Mouse (Mus musculus) layer of hippocampus, adult 2 months (tissue): Measurements from ENCODE around the gene 1700030J22Rik. TPM values are rescaled to one million over a fixed set of nuclear protein-coding genes. Genes with fewer than 3 reads are reported as not detected.

Experiments
- DNase-seq, 2 experiments: peaks; one replicate each; pipeline ENCODE4 v3.0.0; 2022; ENCODE audit warnings: low spot score in 2 of 2
- H3K27ac ChIP-seq: fragments of 200-600 bp; 2 replicates; pipeline ENCODE4 v1.8.1; 2022
- H3K4me3 ChIP-seq: fragments of 200-600 bp; 2 replicates; pipeline ENCODE4 v1.8.1; 2022; ENCODE audit warnings: mild to moderate bottlenecking
- CTCF ChIP-seq: fragments of 200-600 bp; conservative IDR thresholded peaks from 2 replicates; pipeline ENCODE4 v1.8.1; 2022; ENCODE audit warnings: antibody characterized with exemption, mild to moderate bottlenecking, moderate library complexity
- total RNA-seq, 2 experiments: library from RNA; stranded (reverse); gene quantifications; 2 replicates each; pipeline ENCODE4 v1.2.3; 2021

The 1700030J22Rik gene
- total RNA-seq, 2 experiments from 2014 or later, result 6.9 to 7.5 TPM

DNA sequence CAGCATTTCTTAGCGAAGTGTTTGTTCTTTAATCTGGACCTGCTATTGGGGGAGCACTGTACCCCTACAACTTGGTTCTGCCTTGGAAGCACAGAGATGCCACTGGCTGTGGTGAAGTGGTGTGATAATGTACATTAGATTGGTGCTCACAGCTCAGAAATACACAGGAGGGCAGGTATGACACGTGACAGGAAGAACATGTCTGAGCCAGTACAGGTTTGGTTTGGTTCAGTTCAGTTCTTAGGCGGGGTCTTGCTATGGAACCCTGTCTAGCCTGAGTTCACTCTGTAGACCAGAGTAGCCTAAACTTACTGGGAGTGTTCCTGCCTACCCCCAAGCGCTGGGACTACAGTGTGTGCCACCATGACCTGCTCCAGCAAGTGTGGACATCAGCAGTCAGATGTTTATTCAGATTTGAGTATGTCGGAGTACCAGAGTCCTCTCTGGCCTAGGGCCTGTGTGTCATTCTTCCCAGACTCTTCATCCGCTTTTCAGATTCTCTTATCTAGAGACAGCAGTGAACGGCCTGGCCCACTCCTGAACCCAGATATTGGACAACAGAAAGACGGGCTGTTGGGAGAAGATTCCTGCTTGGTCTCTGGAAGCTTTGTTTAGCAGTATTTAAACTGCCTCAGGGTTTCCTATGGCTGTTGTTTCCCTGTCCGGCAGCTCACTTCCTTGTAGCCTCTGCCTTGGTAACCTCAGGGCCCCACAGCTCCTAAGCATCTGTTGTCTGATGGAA lies 33.4 kb downstream of the 1700030J22Rik start:
- no peak overlapping the region for H3K4me3 ChIP-seq
- no peak for TF ChIP-seq CTCF
- DNase-seq, result no peak
- peak overlapping the region; percentile 68; the same call in 1 of the 2 replicates for H3K27ac ChIP-seq

DNA sequence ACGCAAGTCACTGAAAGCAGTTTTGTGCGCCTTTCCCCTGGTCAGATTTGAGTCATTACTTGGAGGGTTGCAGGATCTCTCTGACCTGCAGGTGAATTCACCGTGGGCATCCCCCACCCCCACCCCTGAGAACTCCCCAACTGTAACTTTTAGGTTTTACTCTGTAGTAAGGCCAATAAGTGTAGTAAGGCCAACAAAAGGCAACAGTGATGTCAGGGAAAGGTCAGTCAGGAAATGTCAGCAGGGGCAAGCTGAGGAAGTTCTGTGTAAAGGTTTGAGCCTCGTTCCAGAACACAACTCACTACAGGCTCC lies 34.4 kb downstream of the 1700030J22Rik start:
- Histone ChIP-seq H3K4me3 (peak overlapping the region; percentile 71), H3K27ac (peak overlapping the region; percentile 91)
- no peak for DNase-seq
- no peak for TF ChIP-seq CTCF

DNA sequence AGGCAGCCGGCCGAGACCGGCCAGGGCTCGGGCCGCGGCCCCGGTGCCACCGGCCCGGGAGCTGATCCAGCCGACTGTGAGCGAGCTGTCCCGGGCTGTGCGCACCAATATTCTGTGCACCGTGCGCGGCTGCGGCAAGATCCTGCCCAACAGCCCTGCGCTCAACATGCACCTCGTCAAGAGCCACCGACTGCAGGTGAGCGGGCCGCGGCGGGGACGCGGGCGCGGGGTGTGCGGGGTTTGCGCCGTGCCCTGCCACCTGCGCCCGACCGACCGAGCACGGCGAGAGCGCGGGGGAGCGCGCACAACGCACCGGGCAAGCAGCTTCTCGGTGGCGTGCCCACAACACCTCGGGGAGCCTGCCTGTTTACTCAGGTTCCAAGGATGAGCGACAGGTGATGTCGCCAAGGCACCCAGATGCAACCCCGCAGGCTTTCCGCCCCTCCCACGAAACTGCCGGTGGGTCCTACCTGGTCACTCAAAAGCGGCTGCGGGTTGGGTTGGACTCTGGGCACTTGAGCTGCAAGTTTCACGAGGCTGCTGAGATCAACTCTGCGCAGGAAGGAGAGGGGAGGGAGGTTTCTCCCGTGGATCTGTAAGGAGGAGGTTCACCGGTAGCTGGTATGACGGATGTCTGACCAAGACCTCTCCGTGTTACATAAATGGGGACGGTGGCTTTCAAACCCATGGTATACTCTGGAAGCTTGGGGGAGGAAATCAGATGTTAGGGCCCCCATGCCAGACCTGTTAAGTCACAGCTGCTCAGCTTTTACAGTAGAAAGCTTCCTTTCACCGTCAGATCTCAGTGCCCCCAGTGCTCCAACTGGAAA lies 35.0 kb downstream of the 1700030J22Rik start:
- DNase-seq, result no peak
- Histone ChIP-seq H3K27ac (peak overlapping the region; percentile 91), H3K4me3 (peak overlapping the region; percentile 71)
- TF ChIP-seq CTCF, result no peak

DNA sequence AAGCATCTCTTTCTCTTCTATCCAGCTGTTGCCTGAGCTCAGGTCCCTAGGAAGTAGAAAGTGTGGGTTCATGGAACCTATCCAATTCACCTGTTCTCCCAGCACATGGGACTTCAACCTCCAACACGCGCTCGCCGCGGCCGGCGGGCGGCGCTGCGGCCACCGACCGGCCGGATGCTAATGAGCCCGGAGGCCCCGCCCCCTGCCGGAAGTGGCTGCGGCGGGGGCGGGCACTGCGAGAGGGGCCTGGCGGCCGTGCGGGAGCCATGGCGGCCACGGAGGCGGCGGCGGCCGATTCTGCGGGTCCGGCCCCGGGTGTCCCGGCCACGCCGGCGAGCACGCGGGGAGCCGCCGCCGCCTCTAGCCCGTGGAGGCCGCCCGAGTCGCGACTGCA lies 35.6 kb downstream of the 1700030J22Rik start, which contains the start of gene Atmin:
Gene Atmin (plus strand): TSS at position 233 of the 394 bp plus-strand sequence.
- DNase-seq, result peak; percentile 75 to 81
- peak within 1 kb of the TSS; percentile 91 for H3K27ac ChIP-seq
- peak; percentile 81 for TF ChIP-seq CTCF
- H3K4me3 ChIP-seq, result peak within 1 kb of the TSS; percentile 71

DNA sequence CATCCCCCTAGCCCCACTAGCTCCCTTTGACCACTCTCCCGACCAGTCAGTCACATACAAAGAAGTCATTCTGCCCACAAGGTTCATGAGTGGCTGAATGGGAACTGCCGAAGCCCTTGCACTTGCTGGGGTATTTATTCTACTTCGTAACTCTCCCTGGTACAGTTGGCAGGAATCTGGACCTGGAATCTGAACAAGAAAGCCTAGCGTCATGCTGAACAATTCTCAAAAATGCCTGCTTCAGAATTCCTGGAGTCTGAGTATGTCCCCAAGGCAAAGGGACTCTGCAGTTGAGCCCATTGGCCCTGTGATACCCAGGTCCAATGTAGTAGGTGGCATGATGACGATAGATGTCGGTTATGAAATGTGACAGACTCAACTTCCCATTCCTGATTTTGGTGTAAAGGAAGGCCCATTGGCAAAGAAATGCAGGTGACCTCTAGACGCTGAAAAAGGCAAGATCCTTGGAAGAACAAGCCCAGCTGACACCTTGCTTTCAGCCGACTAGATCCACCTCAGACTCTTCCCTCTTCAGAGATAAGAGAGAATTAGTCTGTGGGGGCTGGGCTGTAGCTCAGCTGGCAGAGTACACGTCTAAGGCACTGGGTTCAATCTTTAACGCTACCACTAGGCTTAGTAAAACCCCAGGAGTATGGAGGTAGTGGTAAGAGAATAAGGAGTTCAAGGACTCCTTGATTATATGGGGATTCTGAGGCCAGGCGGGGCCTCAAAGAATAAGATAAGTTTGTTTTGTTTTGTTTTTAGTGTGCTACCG lies 36.3 kb downstream of the 1700030J22Rik start:
- no peak for DNase-seq
- H3K4me3 ChIP-seq, result peak overlapping the region; percentile 71
- H3K27ac ChIP-seq, result no peak overlapping the region
- no peak for TF ChIP-seq CTCF

DNA sequence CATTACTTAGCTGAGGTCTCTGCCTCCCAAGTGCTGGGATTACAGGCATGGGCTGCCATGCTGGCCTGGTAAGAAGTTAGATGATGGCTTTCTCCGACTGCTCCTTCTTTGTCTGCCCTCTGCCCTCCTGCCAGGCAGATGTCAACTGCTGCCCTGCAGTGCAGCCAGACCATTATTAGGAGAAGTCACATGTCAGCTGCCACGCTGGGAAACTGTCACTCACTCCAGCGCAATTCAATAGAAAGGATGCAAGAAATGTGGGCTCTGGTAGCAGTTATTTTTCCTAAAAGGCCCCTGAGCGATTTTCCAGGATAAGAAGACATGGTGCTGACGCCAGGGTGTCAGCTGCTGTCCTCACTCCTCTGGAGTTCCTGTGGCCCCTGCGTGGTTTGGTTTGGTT lies 43.3 kb downstream of the 1700030J22Rik start:
- no peak for TF ChIP-seq CTCF
- no peak for DNase-seq
- H3K27ac ChIP-seq, result no peak overlapping the region
- H3K4me3 ChIP-seq, result no peak overlapping the region

DNA sequence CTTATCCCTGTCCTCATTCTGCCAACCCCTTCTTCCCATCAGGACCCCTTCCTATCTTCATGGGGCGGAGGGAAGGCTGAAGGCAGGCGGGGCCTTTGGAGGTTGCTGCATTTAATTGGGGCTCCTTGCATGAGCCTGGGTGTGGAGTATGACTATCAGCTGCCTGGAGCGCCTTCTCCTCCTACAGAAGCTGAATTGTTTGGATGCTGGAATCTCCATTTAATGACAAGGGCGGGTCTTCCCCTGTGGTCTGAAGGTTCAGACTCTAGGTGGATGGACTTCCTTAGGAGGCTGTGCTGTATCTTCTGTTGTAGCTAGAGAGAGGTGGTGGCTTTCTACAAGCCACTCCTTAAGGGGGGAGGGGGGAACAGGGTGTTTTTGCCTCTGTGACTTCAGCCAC lies 43.8 kb downstream of the 1700030J22Rik start:
- H3K4me3 ChIP-seq, result no peak overlapping the region
- no peak for DNase-seq
- H3K27ac ChIP-seq, result no peak overlapping the region
- TF ChIP-seq CTCF, result no peak

DNA sequence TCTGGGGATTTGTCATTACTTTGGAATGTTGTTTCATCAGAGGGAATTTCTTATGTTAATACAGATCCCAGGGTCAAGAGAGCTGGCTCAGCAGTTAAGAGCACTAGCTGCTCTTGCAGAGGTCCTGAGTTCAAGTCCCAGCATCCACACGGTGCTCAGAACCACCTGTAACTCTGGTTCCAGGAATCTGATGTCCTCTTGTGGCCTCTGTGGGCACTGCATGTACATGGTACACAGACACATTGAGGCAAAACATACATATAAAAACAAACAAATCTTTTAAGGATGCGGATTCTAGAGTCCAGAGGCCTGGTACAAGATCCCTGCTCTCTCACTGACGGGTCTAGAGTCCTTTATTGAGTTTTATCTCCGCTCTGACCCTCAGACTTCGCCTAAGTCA lies 50.2 kb downstream of the 1700030J22Rik start:
- H3K27ac ChIP-seq, result no peak overlapping the region
- TF ChIP-seq CTCF, result peak; percentile 54
- no peak for DNase-seq
- no peak overlapping the region for H3K4me3 ChIP-seq

DNA sequence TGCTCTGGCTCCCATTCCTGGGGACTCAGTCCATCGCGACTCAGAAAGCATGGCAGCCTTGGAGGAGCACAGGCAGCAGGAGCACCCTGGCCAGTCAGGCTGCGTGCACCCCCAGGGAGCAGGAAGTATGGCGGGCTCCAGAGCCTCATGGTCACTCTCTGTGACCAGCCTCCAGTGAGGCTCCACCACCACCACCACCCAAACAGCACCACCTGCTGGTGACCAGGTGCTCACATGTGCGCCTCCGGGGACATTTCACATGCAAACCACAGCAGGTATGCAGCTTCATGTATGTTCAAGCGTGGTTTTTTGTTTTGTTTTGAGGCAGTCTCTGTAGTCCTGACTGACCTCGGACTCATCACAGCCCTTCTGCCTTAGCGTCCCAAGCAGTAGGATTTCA lies 50.9 kb downstream of the 1700030J22Rik start:
- Histone ChIP-seq H3K27ac (no peak overlapping the region), H3K4me3 (no peak overlapping the region)
- DNase-seq, result no peak
- TF ChIP-seq CTCF, result peak; percentile 66

DNA sequence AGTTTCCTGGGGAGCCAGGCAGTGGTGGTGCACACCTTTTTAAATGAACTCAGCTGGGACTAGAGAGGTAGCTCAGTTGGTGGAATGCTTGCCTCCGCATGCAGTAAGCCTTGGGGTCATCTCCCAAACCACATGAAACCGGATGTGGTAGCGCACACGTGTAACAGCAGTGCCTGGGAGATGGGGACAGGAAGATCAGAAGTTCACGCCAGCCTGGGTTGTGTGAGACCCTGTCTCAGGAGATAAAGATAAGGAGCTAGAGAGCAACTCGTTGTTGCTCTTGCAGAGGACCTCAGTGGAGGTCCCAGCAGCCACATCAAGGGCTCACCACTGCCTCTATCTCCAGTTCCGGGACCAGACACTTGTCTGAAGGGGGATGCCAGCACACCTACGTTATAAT lies 55.2 kb downstream of the 1700030J22Rik start:
- no peak for TF ChIP-seq CTCF
- Histone ChIP-seq H3K4me3 (no peak overlapping the region), H3K27ac (no peak overlapping the region)
- no peak for DNase-seq

DNA sequence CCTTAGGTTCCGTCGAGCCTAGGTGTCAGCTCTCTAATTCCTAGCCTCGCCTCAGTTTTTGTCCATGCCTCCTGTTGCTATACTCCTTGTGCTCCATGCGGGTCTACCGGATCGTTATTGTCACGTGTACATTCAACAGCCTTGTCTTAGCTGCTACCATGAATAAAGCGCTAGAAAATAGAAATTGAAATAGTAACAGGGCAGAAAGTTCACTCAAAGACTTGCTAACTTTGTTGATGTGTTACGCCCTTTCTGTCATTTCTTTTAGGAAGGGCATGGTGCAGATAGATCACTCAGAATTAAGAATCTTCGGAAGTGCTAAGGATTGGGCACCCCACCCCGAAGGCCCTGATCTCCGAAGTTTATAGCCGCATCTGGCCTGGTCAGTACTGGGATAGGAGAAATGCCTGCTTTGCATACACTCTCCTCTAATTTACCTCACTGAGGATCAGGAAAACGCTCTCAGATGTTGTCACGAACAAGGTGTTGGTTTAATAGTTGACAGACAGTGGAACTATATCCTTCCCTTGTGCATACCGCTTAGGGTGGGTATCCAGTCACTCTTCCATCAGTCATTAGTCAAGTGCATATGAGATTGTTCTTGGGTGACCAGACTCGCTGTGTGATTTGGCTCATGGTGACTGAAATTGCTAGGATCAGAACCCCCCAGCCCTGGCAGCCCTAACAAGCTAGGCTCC lies 56.5 kb downstream of the 1700030J22Rik start:
- peak overlapping the region; percentile 74 for H3K4me3 ChIP-seq
- no peak for TF ChIP-seq CTCF
- DNase-seq, result no peak
- peak overlapping the region; percentile 99 for H3K27ac ChIP-seq

DNA sequence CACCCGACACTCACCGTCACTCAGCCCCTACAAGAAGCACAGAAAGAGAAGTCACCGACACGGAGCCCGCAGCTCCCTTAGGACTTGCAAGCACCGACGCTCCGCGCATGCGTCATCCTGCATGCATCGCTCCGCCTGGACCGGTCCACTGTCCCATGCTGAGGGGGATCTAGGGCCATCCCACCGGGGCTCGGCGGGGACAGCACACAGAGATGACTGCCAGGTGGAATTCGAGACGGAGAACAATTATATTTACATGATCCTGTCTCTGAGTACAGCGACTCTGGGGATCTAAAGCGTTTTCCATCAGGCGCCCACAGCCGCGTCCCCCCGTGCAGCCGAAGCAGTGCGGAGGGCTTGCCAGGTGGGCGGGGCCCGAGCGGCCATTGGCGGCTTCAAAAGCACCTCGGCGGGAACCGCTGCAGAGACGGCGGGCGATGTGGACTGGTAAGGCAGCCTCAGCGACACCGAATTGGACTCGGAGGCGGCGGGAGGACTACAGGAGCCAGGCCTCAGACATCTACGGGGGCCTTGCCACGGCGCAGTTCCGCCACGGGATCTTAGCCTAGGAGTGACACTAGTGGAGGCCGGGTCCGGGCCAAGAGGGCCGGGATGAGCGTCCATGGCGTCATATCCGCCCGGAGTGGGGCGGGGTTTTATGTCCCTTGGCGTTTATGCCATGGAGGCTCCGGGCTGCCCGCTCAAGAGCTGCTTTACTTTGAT lies 57.3 kb downstream of the 1700030J22Rik start, which contains the start of the genes Cmc2 and Cenpn:
Gene Cmc2 (minus strand): TSS at position 119 of the 723 bp plus-strand sequence.
Gene Cenpn (plus strand): TSS at position 394 of the 723 bp plus-strand sequence.
- Histone ChIP-seq H3K27ac (peak within 1 kb of the TSS; percentile 99), H3K4me3 (peak within 1 kb of the TSS; percentile 74)
- DNase-seq, result peak; percentile 83 to 87
- TF ChIP-seq CTCF, result no peak; the same call in 1 of the 2 replicates
